Mouse (Mus musculus) heart, embryonic 15.5 days (tissue): ENCODE data around the gene Tex21. TPM values are rescaled to one million over a fixed set of nuclear protein-coding genes. Genes with fewer than 3 reads are reported as not detected.

Experiments used
- ATAC-seq: fragments of 200-750 bp; cut with Nextera tagmentation; replicated peaks from 2 replicates; pipeline ENCODE4 v1.8.0; 2017; ENCODE audit warnings: low read depth, moderate TSS enrichment; ENCODE audit not compliant: insufficient number of reproducible peaks, insufficient read depth, low FRiP score
- H3K27ac ChIP-seq: fragments of 300-500 bp; sonication (generic); 2 replicates; pipeline ENCODE4 v1.5.1; 2015; ENCODE audit warnings: mild to moderate bottlenecking, inconsistent platforms
- H3K27me3 ChIP-seq: fragments of 300-500 bp; sonication (generic); 2 replicates; pipeline ENCODE4 v1.6.1; 2015; ENCODE audit warnings: inconsistent platforms
- H3K36me3 ChIP-seq: fragments of 300-500 bp; sonication (generic); 2 replicates; pipeline ENCODE4 v1.6.1; 2015; ENCODE audit warnings: mild to moderate bottlenecking, inconsistent platforms
- H3K4me1 ChIP-seq: fragments of 300-500 bp; sonication (generic); replicated peaks from 2 replicates; pipeline ENCODE4 v1.6.1; 2015; ENCODE audit warnings: inconsistent platforms
- H3K4me2 ChIP-seq: fragments of 300-500 bp; sonication (generic); 2 replicates; pipeline ENCODE4 v1.6.1; 2015; ENCODE audit warnings: inconsistent platforms, mild to moderate bottlenecking, moderate library complexity
- H3K4me3 ChIP-seq: fragments of 300-500 bp; sonication (generic); 2 replicates; pipeline ENCODE4 v1.5.1; 2015; ENCODE audit warnings: mild to moderate bottlenecking, inconsistent platforms
- H3K9ac ChIP-seq: fragments of 300-500 bp; sonication (generic); 2 replicates; pipeline ENCODE4 v1.6.1; 2015; ENCODE audit warnings: mild to moderate bottlenecking, inconsistent platforms
- H3K9me3 ChIP-seq: fragments of 300-500 bp; sonication (generic); replicated peaks from 2 replicates; pipeline ENCODE4 v1.6.1; 2016; ENCODE audit warnings: inconsistent platforms
- WGBS: fragments of 180-500 bp; shearing (Covaris S2); methylation state at CpG from one replicate; pipeline ENCODE4 v1.1.7; 2015; ENCODE audit warnings: mixed read lengths; 5-methylcytosine and 5-hydroxymethylcytosine counted together
- polyA plus RNA-seq: library from polyadenylated mRNA; unstranded; fragments of >200 nt; fragmentation: Nextera tagmentation; extraction: Ambion mirVana; gene quantifications from 2 replicates; pipeline ENCODE4 v1.2.1, GENCODE M21; 2015

Tex21 gene
- polyA plus RNA-seq, 1 experiment from 2014 or later, result not detected

DNA sequence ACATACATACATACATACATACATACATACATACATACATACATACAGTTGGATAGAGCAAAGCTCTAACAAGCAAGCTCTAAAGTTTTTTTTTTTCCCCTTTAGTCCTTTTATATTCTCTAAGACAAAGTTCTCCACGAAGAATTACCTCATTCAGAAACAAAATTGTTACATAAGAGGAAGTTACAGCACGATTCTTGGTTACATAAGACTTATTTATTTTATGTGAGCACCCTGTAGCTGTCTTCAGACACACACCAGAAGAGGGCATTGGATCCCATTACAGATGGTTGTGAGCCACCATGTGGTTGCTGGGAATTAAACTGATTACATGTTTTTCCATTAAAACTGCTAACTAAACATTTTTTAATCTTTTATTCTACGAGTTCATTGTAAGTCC lies 52.0 kb downstream of the Tex21 start:
- no peaks in the 10 kb centered on the region for H3K36me3 ChIP-seq
- H3K9me3 ChIP-seq, result no peaks in the 10 kb centered on the region
- H3K27ac ChIP-seq, result no peak overlapping the region
- WGBS, result 56% methylated on average over 3 of the region's 3 CpGs
- no peak overlapping the region for H3K9ac ChIP-seq
- no peak overlapping the region for H3K4me3 ChIP-seq
- H3K4me2 ChIP-seq, result no peak overlapping the region
- no peak for ATAC-seq
- peaks cover 8% of the 10 kb centered on the region for H3K4me1 ChIP-seq
- H3K27me3 ChIP-seq, result 0 out of 2 replicates have a peak, but pooled peaks cover 4% of the 10 kb centered on the region

- Histone ChIP-seq H3K4me3 (no peak overlapping the region), H3K36me3 (no peaks in the 10 kb centered on the region), H3K4me2 (no peak overlapping the region), H3K27me3 (0 out of 2 replicates have a peak, but pooled peaks cover 4% of the 10 kb centered on the region), H3K9me3 (no peaks in the 10 kb centered on the region), H3K27ac (no peak overlapping the region), H3K4me1 (0 out of 2 replicates have a peak, but pooled peaks cover 3% of the 10 kb centered on the region), H3K9ac (no peak overlapping the region)
- 41% methylated on average over 11 of the region's 11 CpGs for WGBS
- no peak for ATAC-seq
Measured at GRCm38 (mm10) chr12:76190940-76191339, 55.6 kb downstream of the Tex21 start.

DNA sequence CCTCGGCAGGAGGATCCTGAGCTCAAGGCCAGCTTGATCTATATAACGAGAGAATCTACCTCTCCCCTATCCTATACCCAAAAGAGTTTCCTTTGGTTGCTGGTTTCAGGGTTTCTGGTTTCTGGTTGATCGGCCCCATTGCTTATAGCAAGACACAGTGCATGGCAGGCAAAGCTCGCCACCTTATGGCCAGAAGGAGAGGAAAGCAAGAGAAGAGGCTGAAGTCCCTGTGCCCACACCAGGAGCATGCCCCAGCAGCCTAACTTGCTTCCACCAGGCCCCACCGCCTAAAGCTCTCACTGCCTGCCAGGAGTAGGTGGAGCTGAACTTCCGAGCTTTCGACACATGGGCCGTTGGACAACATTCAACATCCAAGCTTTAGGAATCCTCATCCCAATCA lies 58.7 kb downstream of the Tex21 start:
- Histone ChIP-seq H3K9ac (no peak overlapping the region), H3K4me2 (no peak overlapping the region), H3K9me3 (no peaks in the 10 kb centered on the region), H3K27ac (no peak overlapping the region), H3K27me3 (no peaks in the 10 kb centered on the region), H3K4me1 (no peaks in the 10 kb centered on the region), H3K36me3 (no peaks in the 10 kb centered on the region), H3K4me3 (no peak overlapping the region)
- no peak for ATAC-seq
- WGBS, result 33% methylated on average over 8 of the region's 8 CpGs

DNA sequence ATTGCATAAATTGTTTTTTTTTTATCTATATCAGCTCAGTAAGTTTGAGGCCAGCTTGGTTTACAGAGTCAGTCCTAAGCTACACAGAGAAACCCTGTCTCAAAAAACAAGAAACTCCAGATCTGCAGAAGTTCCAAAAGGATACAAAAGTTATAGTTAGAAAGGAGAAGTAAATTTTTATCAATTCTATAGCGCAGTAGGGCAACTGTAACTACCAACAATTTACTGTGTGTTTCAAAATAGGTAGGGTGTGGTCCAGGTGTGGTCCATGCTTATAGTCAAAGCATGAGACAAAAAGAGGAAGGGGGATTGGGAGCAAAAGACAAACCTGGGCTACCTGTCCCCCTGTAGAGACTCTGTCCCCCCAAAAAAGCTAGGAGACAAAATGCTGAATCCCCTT lies 60.1 kb downstream of the Tex21 start:
- Histone ChIP-seq H3K9me3 (no peaks in the 10 kb centered on the region), H3K4me3 (no peak overlapping the region), H3K9ac (no peak overlapping the region), H3K4me1 (no peaks in the 10 kb centered on the region), H3K27me3 (no peaks in the 10 kb centered on the region), H3K36me3 (no peaks in the 10 kb centered on the region), H3K4me2 (no peak overlapping the region), H3K27ac (no peak overlapping the region)
- ATAC-seq, result no peak
- WGBS, result 96% methylated on average over 1 of the region's 1 CpGs

DNA sequence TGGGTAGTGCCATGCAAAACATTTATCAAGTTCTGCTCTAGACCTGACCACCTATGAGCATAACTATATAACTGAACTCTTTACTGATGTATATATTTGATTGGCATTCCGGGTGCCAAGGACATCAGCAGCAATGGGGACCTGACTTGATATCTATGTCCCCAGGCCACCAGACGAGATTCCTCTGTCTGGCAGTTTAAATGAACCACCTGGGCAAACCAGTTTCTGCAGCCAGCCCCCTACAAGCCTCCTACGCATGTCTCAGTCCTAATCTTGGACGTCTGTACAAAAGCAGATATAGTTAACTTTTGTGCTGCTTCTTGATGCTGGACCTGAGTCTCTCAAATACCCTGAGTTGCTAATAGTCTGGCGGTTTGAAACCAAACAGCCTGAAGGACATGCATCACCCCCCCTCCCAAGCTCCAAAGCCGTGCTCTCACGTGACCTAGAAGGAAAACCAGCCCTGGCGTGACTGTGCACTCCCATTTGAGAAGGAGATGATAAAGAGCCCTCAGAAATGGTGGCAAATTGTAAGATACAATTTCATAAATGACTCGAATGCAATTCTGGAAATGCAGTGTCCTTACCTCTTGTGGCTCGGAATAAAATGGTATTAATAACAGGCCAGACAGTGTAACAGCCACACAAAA lies 61.3 kb downstream of the Tex21 start:
- no peak overlapping the region for H3K27ac ChIP-seq
- H3K9me3 ChIP-seq, result no peaks in the 10 kb centered on the region
- H3K4me2 ChIP-seq, result no peak overlapping the region
- H3K36me3 ChIP-seq, result no peaks in the 10 kb centered on the region
- WGBS, result 58% methylated on average over 10 of the region's 10 CpGs
- H3K4me1 ChIP-seq, result no peaks in the 10 kb centered on the region
- no peak for ATAC-seq
- H3K27me3 ChIP-seq, result no peaks in the 10 kb centered on the region
- no peak overlapping the region for H3K9ac ChIP-seq
- no peak overlapping the region for H3K4me3 ChIP-seq

DNA sequence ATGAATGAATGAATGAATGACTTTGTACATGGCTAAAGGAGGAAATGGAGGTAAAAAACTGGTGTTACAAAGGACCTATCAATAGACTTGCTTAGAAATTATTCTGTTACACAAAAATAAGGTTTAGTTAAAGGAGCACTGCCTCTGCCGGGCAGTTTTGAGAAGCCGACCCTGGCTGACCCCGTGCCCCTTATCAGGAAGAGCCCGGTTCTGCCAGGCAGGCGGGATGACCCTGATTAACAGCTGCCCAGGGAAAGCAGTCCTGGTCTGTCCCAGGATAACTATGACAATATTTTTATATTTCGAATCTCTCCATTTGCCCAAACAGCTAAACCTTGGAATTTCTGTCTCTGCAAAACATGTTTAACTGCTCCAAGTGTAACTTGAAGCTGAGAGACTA lies 62.3 kb downstream of the Tex21 start:
- Histone ChIP-seq H3K27ac (no peak overlapping the region), H3K4me1 (no peaks in the 10 kb centered on the region), H3K9me3 (no peaks in the 10 kb centered on the region), H3K4me3 (no peak overlapping the region), H3K4me2 (no peak overlapping the region), H3K9ac (no peak overlapping the region), H3K27me3 (no peaks in the 10 kb centered on the region), H3K36me3 (no peaks in the 10 kb centered on the region)
- 38% methylated on average over 6 of the region's 6 CpGs for WGBS
- no peak for ATAC-seq

- H3K27me3 ChIP-seq, result no peaks in the 10 kb centered on the region
- no peak overlapping the region for H3K4me2 ChIP-seq
- H3K9ac ChIP-seq, result no peak overlapping the region
- ATAC-seq, result no peak
- H3K9me3 ChIP-seq, result no peaks in the 10 kb centered on the region
- H3K4me3 ChIP-seq, result no peak overlapping the region
- H3K27ac ChIP-seq, result no peak overlapping the region
- WGBS, result 88% methylated on average over 6 of the region's 6 CpGs
- no peaks in the 10 kb centered on the region for H3K36me3 ChIP-seq
- no peaks in the 10 kb centered on the region for H3K4me1 ChIP-seq
Measured at GRCm38 (mm10) chr12:76182831-76183230, 63.7 kb downstream of the Tex21 start.

DNA sequence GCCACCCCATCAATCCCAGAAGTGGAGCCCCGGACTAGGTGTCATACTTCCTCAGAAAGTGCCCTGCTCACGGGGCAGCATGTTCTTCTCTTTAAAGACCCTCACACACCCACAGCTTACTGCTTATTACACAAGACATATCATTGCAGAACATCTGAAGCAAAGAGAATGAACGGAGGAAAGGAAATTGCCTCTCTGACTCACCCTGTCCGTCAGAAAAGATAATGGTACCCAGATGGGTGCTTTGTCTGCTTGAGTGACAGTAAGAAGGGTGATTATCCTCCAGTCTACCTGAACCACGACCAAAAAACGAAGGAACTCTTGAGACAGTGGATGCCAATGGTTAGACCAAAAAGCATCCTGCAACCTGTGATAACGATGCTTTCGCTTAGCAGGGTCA lies 65.1 kb downstream of the Tex21 start:
- Histone ChIP-seq H3K4me3 (no peak overlapping the region), H3K9ac (no peak overlapping the region), H3K4me2 (no peak overlapping the region), H3K27ac (no peak overlapping the region), H3K4me1 (peaks cover 8% of the 10 kb centered on the region; the same call in 1 of the 2 replicates), H3K9me3 (no peaks in the 10 kb centered on the region), H3K36me3 (no peaks in the 10 kb centered on the region), H3K27me3 (no peaks in the 10 kb centered on the region)
- no peak for ATAC-seq
- 57% methylated on average over 8 of the region's 8 CpGs for WGBS

- Histone ChIP-seq H3K9ac (no peak overlapping the region), H3K9me3 (no peaks in the 10 kb centered on the region), H3K27me3 (no peaks in the 10 kb centered on the region), H3K36me3 (no peaks in the 10 kb centered on the region), H3K4me3 (no peak overlapping the region), H3K4me1 (peaks cover 8% of the 10 kb centered on the region; the same call in 1 of the 2 replicates), H3K4me2 (no peak overlapping the region), H3K27ac (no peak overlapping the region)
- WGBS, result 70% methylated on average over 6 of the region's 6 CpGs
- ATAC-seq, result no peak
Measured at GRCm38 (mm10) chr12:76180442-76180841, 66.1 kb downstream of the Tex21 start.

GRCm38 (mm10) chr12:76179527-76179926 lies 67.0 kb downstream of the Tex21 start:
- no peaks in the 10 kb centered on the region for H3K27me3 ChIP-seq
- no peak for ATAC-seq
- H3K9ac ChIP-seq, result no peak overlapping the region
- H3K27ac ChIP-seq, result no peak overlapping the region
- H3K4me3 ChIP-seq, result no peak overlapping the region
- no peaks in the 10 kb centered on the region for H3K9me3 ChIP-seq
- H3K36me3 ChIP-seq, result no peaks in the 10 kb centered on the region
- no peak overlapping the region for H3K4me2 ChIP-seq
- peaks cover 8% of the 10 kb centered on the region; the same call in 1 of the 2 replicates for H3K4me1 ChIP-seq
- WGBS, result 44% methylated on average over 4 of the region's 4 CpGs

GRCm38 (mm10) chr12:76179051-76179450 lies 67.5 kb downstream of the Tex21 start:
- Histone ChIP-seq H3K4me2 (no peak overlapping the region), H3K27ac (no peak overlapping the region)
- 68% methylated on average over 5 of the region's 5 CpGs for WGBS

DNA sequence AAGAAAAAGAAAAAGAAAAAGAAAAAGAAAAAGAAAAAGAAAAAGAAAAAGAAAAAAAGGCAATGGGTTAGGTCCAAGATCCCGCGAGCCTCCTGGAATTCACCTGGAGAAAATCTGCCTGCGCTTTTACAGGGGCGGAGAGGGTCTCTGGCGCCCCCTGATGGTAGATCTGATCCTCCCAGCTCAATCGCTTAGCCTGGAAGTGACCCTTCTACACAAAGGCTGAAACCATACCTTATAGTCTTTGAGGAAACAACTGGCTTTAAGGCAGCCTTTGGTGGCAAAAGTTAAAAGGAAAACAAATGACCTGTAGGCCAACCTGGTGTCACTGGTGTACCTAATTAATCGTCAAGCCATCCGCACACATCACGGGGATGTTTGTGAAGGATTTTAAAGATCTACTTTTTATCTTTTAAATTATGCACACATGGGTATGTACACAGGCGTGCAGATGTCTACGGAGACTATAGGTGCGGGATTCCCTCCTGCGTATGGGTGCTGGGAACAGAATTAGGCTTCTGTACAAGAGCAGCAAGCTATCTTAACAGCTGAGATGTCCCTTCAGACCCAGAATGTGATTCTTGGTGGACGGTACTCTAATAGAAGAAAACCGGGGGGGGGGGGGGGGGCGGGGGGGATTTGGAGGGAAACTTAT lies 68.6 kb downstream of the Tex21 start:
- Histone ChIP-seq H3K4me1 (peaks cover 8% of the 10 kb centered on the region; the same call in 1 of the 2 replicates), H3K27ac (no peak overlapping the region), H3K9me3 (no peaks in the 10 kb centered on the region), H3K4me3 (peak overlapping the region; percentile 56), H3K27me3 (no peaks in the 10 kb centered on the region), H3K36me3 (no peaks in the 10 kb centered on the region), H3K9ac (no peak overlapping the region), H3K4me2 (peak overlapping the region; percentile 86)
- 36% methylated on average over 16 of the region's 16 CpGs for WGBS
- ATAC-seq, result no peak

More at GRCm38 (mm10) chr12:76179051-76179450, 67.5 kb downstream of the Tex21 start:
- Histone ChIP-seq H3K9me3 (no peaks in the 10 kb centered on the region), H3K4me1 (peaks cover 8% of the 10 kb centered on the region; the same call in 1 of the 2 replicates), H3K36me3 (no peaks in the 10 kb centered on the region), H3K4me3 (no peak overlapping the region), H3K9ac (no peak overlapping the region), H3K27me3 (no peaks in the 10 kb centered on the region)
- no peak for ATAC-seq
